Mouse (Mus musculus) spleen, adult 2 months (tissue): ENCODE data around the gene Ccdc34.

ENCODE experiments used
- CTCF ChIP-seq: fragments of 200-500 bp; IDR thresholded peaks from 2 replicates; pipeline ENCODE4 v1.5.1; 2011; ENCODE audit warnings: mild to moderate bottlenecking, inconsistent platforms; ENCODE audit not compliant: insufficient read depth, insufficient read length, insufficient replicate concordance; ENCODE audit errors: extremely low read depth
- POLR2A ChIP-seq: fragments of 200-500 bp; IDR thresholded peaks from 2 replicates; pipeline ENCODE4 v1.6.1; 2011; ENCODE audit warnings: low read depth, low read length, inconsistent platforms

GRCm38 (mm10) chr2:110172456-110172855, 154.8 kb downstream of the Ccdc34 start:
- no peak for TF ChIP-seq CTCF
- no peak for TF ChIP-seq POLR2A
